Mouse (Mus musculus) liver, postnatal 0 days (tissue): ENCODE data around the gene Tjp1.

Experiments used
- CTCF ChIP-seq: sonication (generic); IDR thresholded peaks from 2 replicates; pipeline ENCODE4 v1.5.1; 2016; ENCODE audit warnings: antibody characterized with exemption, low read depth
- EP300 ChIP-seq: IDR thresholded peaks from 2 replicates; pipeline ENCODE4 v1.6.1; 2016; ENCODE audit warnings: antibody characterized with exemption, low read depth, mild to moderate bottlenecking

DNA sequence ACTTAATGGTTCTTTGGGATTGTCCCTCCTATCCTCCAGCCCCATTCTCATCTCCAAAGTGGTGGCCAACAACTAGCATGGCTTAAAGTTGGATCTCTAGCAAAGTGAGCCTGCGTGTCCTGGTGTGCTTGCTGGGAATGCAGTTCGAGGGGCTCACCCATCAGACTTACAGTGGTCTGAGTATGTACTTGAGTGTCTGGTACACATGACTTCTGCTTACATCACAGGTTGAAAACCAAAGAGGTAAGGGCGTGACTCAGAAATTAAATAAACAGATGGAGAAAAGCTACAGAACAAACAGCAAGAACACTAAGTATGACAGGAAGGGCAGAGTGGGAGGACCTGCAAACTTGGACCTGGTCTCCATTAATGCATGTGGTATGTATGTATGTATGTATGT lies 67.4 kb downstream of the Tjp1 start:
- TF ChIP-seq CTCF (no peak), EP300 (no peak)
